Mouse (Mus musculus) midbrain, postnatal 0 days (tissue): ENCODE data around the gene Gpnmb. TPM values are rescaled to one million over a fixed set of nuclear protein-coding genes. Genes with fewer than 3 reads are reported as not detected.

ENCODE experiments used
- ATAC-seq: fragments of 200-750 bp; cut with Nextera tagmentation; 2 replicates; pipeline ENCODE4 v1.8.0; 2017; ENCODE audit warnings: moderate number of reproducible peaks, mild to moderate bottlenecking, moderate TSS enrichment, moderate library complexity; ENCODE audit not compliant: low FRiP score
- DNase-seq: peaks from one replicate; pipeline ENCODE4 v3.0.0-alpha.2; 2015; ENCODE audit warnings: low spot score
- H3K27ac ChIP-seq: fragments of 300-500 bp; sonication (generic); 2 replicates; pipeline ENCODE4 v1.5.1; 2014; ENCODE audit warnings: low read depth, mild to moderate bottlenecking, low read length, mixed read lengths
- H3K27me3 ChIP-seq: fragments of 300-500 bp; sonication (generic); 2 replicates; pipeline ENCODE4 v1.6.1; 2014; ENCODE audit warnings: low read length, control low read depth, mixed read lengths; ENCODE audit not compliant: insufficient read depth
- H3K36me3 ChIP-seq: fragments of 300-500 bp; sonication (generic); 2 replicates; pipeline ENCODE4 v1.6.1; 2014; ENCODE audit warnings: low read length, control low read depth, mixed read lengths; ENCODE audit not compliant: insufficient read depth
- H3K4me1 ChIP-seq: fragments of 300-500 bp; sonication (generic); 2 replicates; pipeline ENCODE4 v1.6.1; 2014; ENCODE audit warnings: mild to moderate bottlenecking, control low read depth, antibody characterized with exemption, low read length, mixed read lengths; ENCODE audit not compliant: insufficient read depth
- H3K4me2 ChIP-seq: fragments of 300-500 bp; sonication (generic); 2 replicates; pipeline ENCODE4 v1.6.1; 2014; ENCODE audit warnings: low read depth, mild to moderate bottlenecking, low read length, mixed read lengths; ENCODE audit not compliant: poor library complexity, severe bottlenecking
- H3K4me3 ChIP-seq: fragments of 300-500 bp; sonication (generic); 2 replicates; pipeline ENCODE4 v1.5.1; 2014; ENCODE audit warnings: low read depth, mild to moderate bottlenecking, low read length, moderate library complexity
- H3K9ac ChIP-seq: fragments of 300-500 bp; sonication (generic); replicated peaks from 2 replicates; pipeline ENCODE4 v1.6.1; 2014; ENCODE audit warnings: mild to moderate bottlenecking, low read length, moderate library complexity, mixed read lengths; ENCODE audit not compliant: poor library complexity, severe bottlenecking
- H3K9me3 ChIP-seq: fragments of 300-500 bp; sonication (generic); 2 replicates; pipeline ENCODE4 v1.6.1; 2016; ENCODE audit warnings: low read length, control low read depth
- CTCF ChIP-seq: IDR thresholded peaks from 2 replicates; pipeline ENCODE4 v1.5.1; 2016; ENCODE audit warnings: antibody characterized with exemption, mild to moderate bottlenecking
- WGBS: fragments of 180-500 bp; shearing (Covaris S2); extraction: QIAGEN DNeasy Blood & Tissue Kit; methylation state at CpG from one replicate; pipeline ENCODE4 v1.1.7; 2014; 5-methylcytosine and 5-hydroxymethylcytosine counted together
- polyA plus RNA-seq: library from polyadenylated mRNA; unstranded; fragments of >200 nt; fragmentation: Nextera tagmentation; extraction: Ambion mirVana; gene quantifications from 2 replicates; pipeline ENCODE4 v1.2.1, GENCODE M21; 2015
- total RNA-seq: library from RNA; depleted of rRNA; stranded (reverse); fragments of >200 nt; gene quantifications from 2 replicates; pipeline ENCODE4 v1.2.3, GENCODE M21; 2014

Gpnmb gene
- total and polyA plus RNA-seq, 2 experiments from 2014 or later: 0.77 to 1.5 TPM

DNA sequence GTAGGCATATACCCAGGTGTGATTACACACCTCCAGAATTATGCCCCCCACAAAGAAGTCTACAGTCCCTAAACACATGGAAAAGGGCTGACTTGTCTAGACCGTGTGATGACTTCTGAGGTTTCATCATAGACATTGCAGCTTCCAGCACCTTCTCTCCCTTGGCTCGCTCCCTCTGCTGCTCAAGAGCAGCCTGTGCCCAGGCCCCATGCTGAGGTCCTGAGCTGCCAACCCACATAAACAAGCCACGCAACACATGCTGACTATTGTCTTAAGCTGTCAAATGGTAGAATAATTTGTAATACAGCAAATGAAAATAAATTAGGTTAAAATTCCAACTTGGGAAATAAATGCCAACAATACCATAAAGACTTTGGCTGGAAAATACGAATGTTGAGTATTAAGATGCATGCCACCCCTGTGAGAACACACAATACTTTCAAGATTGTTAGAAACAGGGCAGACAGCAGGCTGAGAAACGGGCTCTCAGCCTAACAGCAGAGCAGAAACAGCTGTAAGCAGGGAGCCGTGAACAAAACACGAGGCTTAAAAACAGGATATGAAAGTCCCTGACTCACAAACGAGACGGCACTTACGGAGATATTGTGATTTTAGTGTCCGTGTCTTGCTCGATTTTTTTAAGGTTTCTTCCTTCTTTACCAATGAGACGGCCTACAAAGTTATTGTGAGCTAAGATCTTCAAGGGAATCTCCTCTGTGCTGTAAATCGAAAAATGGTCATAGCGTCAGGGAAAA lies 70.6 kb downstream of the Gpnmb start:
- Histone ChIP-seq H3K27ac (no peak overlapping the region), H3K27me3 (no peaks in the 10 kb centered on the region), H3K9me3 (no peaks in the 10 kb centered on the region), H3K4me2 (no peak overlapping the region), H3K9ac (no peak overlapping the region), H3K4me3 (no peak overlapping the region), H3K36me3 (0 out of 2 replicates have a peak, but pooled peaks cover 2% of the 10 kb centered on the region), H3K4me1 (no peaks in the 10 kb centered on the region)
- TF ChIP-seq CTCF: no peak
- WGBS: 91% methylated on average over 15 of the region's 15 CpGs
- DNase-seq: no peak
- no peak for ATAC-seq

DNA sequence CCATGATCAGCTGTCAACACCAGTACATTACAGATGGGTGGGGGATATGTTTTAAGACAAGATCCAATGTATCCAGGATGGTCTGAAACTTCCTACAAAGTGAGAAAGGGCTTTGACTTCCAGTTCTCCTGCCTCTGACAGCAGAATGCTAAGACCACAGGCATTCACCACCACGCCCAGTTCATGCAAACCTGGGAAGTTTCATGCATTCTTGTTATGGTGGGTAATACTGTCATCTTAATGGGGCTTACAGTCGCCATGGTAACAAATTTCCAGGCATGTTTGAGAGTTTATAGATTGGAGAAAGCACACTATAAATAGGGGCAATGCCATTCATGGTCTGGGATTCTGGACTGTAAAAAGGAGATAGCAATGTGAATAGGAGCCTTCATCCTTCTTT lies 72.8 kb downstream of the Gpnmb start:
- 84% methylated on average over 2 of the region's 2 CpGs for WGBS
- no peak for ATAC-seq
- DNase-seq: no peak
- H3K27me3 ChIP-seq: no peaks in the 10 kb centered on the region
- H3K9me3 ChIP-seq: no peaks in the 10 kb centered on the region
- no peak overlapping the region for H3K4me2 ChIP-seq
- H3K4me1 ChIP-seq: no peaks in the 10 kb centered on the region
- no peak overlapping the region for H3K27ac ChIP-seq
- H3K36me3 ChIP-seq: 0 out of 2 replicates have a peak, but pooled peaks cover 2% of the 10 kb centered on the region
- no peak for TF ChIP-seq CTCF
- no peak overlapping the region for H3K4me3 ChIP-seq
- no peak overlapping the region for H3K9ac ChIP-seq

DNA sequence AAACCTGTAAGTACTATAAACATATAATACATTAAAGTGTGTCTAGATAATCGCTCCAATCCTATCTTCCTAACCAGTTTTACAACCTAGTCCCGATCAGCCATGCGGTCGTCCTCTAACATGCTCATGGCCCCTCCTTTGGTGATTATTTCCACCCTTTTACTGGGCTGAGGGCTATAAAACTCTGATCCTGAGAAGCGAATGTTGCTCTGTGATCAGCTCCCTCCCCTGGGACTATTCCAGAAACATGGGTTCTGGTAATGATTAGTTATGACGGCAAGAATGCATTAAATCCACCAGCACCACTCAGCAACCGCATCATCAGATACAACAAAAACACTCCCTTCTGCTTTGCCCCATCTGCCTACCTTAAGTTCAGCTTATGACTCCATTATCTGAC lies 77.5 kb downstream of the Gpnmb start:
- 78% methylated on average over 7 of the region's 7 CpGs for WGBS
- no peak overlapping the region for H3K4me2 ChIP-seq
- no peak overlapping the region for H3K27ac ChIP-seq
- H3K4me1 ChIP-seq: no peaks in the 10 kb centered on the region
- no peaks in the 10 kb centered on the region for H3K9me3 ChIP-seq
- no peak overlapping the region for H3K4me3 ChIP-seq
- no peaks in the 10 kb centered on the region for H3K27me3 ChIP-seq
- no peak overlapping the region for H3K9ac ChIP-seq
- ATAC-seq (no peak), DNase-seq (no peak)
- no peak for TF ChIP-seq CTCF
- no peaks in the 10 kb centered on the region for H3K36me3 ChIP-seq

DNA sequence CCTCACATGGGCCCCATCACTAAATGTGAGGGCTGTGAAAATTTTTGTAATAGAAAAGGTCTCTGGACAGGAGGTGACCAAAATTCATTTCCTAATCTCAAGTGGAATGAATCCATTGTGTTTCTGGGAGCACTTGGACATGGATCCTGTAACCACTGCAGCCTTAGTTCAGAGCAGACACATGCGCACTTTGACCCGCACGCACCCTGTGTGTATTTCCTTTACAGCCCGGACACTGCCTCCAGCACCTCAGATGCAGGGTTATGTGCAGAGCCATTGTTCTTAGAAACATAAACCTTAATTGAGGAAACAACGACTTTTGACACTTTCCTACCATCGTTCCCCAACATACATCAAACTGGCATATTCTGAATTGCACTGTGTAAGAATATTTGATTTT lies 78.1 kb downstream of the Gpnmb start:
- WGBS: 92% methylated on average over 6 of the region's 6 CpGs
- no peak overlapping the region for H3K27ac ChIP-seq
- no peaks in the 10 kb centered on the region for H3K27me3 ChIP-seq
- ATAC-seq (no peak), DNase-seq (no peak)
- no peaks in the 10 kb centered on the region for H3K36me3 ChIP-seq
- H3K4me3 ChIP-seq: no peak overlapping the region
- TF ChIP-seq CTCF: no peak
- H3K4me2 ChIP-seq: no peak overlapping the region
- H3K9ac ChIP-seq: no peak overlapping the region
- no peaks in the 10 kb centered on the region for H3K4me1 ChIP-seq
- no peaks in the 10 kb centered on the region for H3K9me3 ChIP-seq

DNA sequence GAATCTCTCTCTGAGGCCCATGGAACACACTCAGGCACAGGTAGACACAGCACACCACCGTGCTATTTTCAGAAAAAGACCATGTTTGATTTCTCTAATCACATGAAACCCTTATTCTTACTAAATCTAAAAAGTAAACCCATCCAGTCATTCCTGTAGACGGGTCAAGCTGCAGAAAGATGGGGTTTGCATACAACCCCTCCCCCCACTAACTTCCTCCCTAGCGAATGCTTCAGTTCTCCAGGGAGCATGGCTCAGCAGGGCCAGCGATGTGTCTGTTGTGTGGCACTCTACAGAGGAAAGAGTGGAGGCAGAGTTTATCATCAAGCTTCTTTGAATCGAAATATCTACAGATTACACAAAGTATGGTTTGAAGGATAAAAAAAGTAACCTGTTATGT lies 79.2 kb downstream of the Gpnmb start:
- no peak for ATAC-seq
- Histone ChIP-seq H3K9ac (no peak overlapping the region), H3K27me3 (no peaks in the 10 kb centered on the region), H3K4me2 (no peak overlapping the region), H3K4me1 (no peaks in the 10 kb centered on the region), H3K36me3 (no peaks in the 10 kb centered on the region), H3K4me3 (no peak overlapping the region), H3K27ac (no peak overlapping the region), H3K9me3 (no peaks in the 10 kb centered on the region)
- DNase-seq: no peak
- 77% methylated on average over 5 of the region's 5 CpGs for WGBS
- TF ChIP-seq CTCF: no peak

DNA sequence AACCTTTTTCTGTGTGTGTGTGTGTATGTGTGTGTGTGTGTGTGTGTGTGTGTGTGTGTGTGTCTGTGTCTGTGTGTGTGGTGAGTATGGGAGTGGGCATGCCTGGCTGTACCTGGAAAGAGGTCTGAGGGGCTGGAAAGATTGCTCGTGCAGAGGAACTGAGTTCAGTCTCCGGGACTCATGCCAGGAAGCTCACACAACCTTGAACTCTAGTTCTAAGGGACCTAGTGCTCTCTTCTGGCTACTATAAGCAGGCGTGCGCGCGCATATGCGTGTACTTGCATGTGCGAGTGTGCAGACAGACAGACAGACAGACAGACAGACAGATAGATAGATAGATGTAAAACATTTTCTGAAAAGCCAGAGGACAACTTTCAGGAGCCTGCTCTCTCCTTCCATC lies 79.9 kb downstream of the Gpnmb start:
- no peak for TF ChIP-seq CTCF

More for the DNA sequence above, 79.9 kb downstream of the Gpnmb start:
- H3K4me1 ChIP-seq: no peaks in the 10 kb centered on the region
- DNase-seq (no peak), ATAC-seq (no peak)
- H3K36me3 ChIP-seq: no peaks in the 10 kb centered on the region
- H3K27ac ChIP-seq: no peak overlapping the region
- H3K4me3 ChIP-seq: no peak overlapping the region
- WGBS: 96% methylated on average over 8 of the region's 8 CpGs
- H3K9ac ChIP-seq: no peak overlapping the region
- H3K27me3 ChIP-seq: no peaks in the 10 kb centered on the region
- no peaks in the 10 kb centered on the region for H3K9me3 ChIP-seq
- no peak overlapping the region for H3K4me2 ChIP-seq
